Mouse (Mus musculus) bone marrow, adult 2 months (tissue): ENCODE measurements at regions not wholly inside any gene's neighbourhood (a gene's known extent, or its start where the extent isn't known, plus 50 kb on each side); places are given as distances from the start of the nearest gene placed in this dataset.

Source experiments
- H3K27ac ChIP-seq: fragments of 200-500 bp; 2 replicates; pipeline ENCODE4 v1.5.1; 2012; ENCODE audit warnings: low read depth, mild to moderate bottlenecking, control low read depth, inconsistent platforms, low read length; ENCODE audit not compliant: control insufficient read depth, poor library complexity, insufficient read depth
- H3K4me1 ChIP-seq: fragments of 200-500 bp; 2 replicates; pipeline ENCODE4 v1.6.1; 2011; ENCODE audit warnings: low read length; ENCODE audit not compliant: control insufficient read depth, insufficient read depth
- H3K4me3 ChIP-seq: fragments of 200-500 bp; replicated peaks from 2 replicates; pipeline ENCODE3; 2011; ENCODE audit warnings: mild to moderate bottlenecking, low read depth, low read length, control low read depth; ENCODE audit not compliant: control insufficient read depth
- CTCF ChIP-seq: fragments of 200-500 bp; IDR thresholded peaks from 2 replicates; pipeline ENCODE4 v1.5.1; 2011; ENCODE audit warnings: low read length, control low read depth; ENCODE audit not compliant: control insufficient read depth, insufficient read depth
- POLR2A ChIP-seq: fragments of 200-500 bp; IDR thresholded peaks from 2 replicates; pipeline ENCODE4 v1.6.1; 2011; ENCODE audit warnings: low read depth, mild to moderate bottlenecking, control low read depth, low read length, borderline replicate concordance; ENCODE audit not compliant: control insufficient read depth
- WGBS: fragments of 180-500 bp; shearing (Covaris S2); methylation state at CpG from one replicate; pipeline ENCODE4 v1.1.7; 2018; 5-methylcytosine and 5-hydroxymethylcytosine counted together

GRCm38 (mm10) chr4:124396566-124397283 is 213.9 kb downstream of the 3100002H09Rik start:
- Histone ChIP-seq H3K4me1 (no peaks in the 10 kb centered on the region), H3K4me3 (no peak overlapping the region), H3K27ac (no peak overlapping the region)
- WGBS = 51% methylated on average over 13 of the region's 13 CpGs
- TF ChIP-seq CTCF (no peak), POLR2A (no peak)

GRCm38 (mm10) chr4:124395966-124396395 is 214.6 kb downstream of the 3100002H09Rik start:
- no peak for TF ChIP-seq CTCF
- TF ChIP-seq POLR2A = no peak
- 73% methylated on average over 7 of the region's 7 CpGs for WGBS
- Histone ChIP-seq H3K4me3 (no peak overlapping the region), H3K27ac (no peak overlapping the region), H3K4me1 (no peaks in the 10 kb centered on the region)

- TF ChIP-seq POLR2A (no peak), CTCF (no peak)
- WGBS = 85% methylated on average over 14 of the region's 14 CpGs
- no peaks in the 10 kb centered on the region for H3K4me1 ChIP-seq
- no peak overlapping the region for H3K27ac ChIP-seq
- no peak overlapping the region for H3K4me3 ChIP-seq
Measured at GRCm38 (mm10) chr4:124395069-124395965, 215.3 kb downstream of the 3100002H09Rik start.

DNA sequence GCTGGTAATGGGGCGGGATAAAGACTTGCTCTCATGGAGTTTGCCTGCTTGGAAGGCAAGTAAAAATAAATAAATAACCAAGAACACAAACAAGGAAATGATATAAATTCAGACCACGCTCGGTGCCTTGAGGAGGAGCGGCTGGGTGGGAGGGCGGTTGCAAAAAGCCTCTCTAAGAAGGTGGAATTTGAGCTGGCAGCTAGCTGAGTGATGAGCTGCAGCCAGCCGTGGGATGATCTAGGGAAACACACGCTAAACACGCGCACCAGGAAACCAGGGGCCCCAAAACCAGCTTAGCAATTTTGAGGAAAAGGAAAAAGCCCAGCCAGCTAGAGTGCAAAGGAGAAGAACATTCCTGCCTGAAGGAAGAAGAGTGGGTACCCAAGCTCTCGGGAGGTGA is 217.0 kb downstream of the 3100002H09Rik start:
- WGBS = 60% methylated on average over 10 of the region's 10 CpGs
- H3K4me1 ChIP-seq = no peaks in the 10 kb centered on the region
- TF ChIP-seq POLR2A = no peak
- no peak for TF ChIP-seq CTCF
- no peak overlapping the region for H3K27ac ChIP-seq
- no peak overlapping the region for H3K4me3 ChIP-seq

DNA sequence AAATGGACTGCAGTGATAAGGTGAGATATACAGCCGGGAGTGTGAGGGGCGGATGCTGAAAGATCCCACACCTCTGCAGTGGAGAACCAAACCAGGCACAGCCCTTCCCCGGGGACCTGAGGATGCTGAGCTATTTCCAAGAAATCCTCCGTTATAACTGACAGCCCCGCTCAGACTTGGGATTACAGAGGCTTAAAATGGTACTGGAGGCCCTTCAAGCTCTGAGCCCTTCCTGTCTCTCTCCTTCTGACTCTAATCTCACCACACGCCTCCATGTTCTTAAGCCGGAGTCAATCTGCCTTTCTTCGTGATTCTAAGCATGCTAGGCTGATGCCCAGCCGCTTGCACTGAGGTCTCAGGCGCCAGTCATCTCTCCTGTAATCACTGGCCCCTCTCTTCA is 221.5 kb downstream of the 3100002H09Rik start:
- Histone ChIP-seq H3K4me1 (no peaks in the 10 kb centered on the region), H3K4me3 (no peak overlapping the region), H3K27ac (no peak overlapping the region)
- no peak for TF ChIP-seq POLR2A
- TF ChIP-seq CTCF = no peak
- 71% methylated on average over 10 of the region's 10 CpGs for WGBS

DNA sequence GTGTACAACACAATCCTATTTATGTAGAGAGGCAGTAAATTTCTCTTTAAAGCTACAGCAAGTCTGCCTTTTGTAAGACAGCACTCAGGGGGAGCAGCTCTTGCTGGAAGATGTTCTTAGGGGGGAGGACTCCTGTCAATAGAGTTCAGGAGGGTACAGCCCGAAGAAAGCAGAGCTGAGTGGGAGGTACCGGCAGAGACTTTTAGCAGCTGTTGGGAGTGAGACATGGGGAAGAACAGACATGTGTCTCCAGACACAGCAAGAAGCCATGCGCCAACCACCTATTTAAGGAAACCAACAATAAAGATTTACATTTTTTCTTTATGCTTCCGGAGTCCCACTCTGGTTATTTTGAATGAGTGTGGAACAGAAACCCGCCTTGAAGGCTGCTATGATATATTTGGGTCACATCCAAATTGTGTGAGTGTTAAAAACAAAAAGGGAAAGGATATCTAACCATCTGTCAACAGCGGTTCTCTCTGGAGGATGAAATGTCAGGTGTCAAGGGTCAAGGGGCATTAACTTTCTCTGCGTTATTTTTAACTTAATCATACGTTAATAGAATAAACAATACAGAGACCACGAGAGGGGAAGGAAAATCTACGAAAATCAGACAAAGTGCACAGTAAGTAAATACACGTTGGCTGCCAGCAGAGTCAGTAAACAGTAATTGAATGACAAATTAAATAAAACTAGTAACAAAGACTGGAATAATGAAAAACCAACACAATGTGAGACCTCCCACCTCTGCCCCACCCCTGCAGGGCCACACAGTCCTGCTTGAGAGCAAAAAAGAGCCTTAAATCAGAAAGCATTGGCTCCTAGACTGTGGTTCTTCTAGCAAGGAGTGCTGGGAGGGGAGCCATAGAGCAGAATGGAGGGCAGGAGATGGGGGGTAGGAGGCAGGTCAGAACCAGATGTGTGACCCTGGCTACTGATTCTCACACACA is 225.2 kb downstream of the 3100002H09Rik start:
- Histone ChIP-seq H3K4me1 (no peaks in the 10 kb centered on the region), H3K27ac (no peak overlapping the region), H3K4me3 (no peak overlapping the region)
- 68% methylated on average over 11 of the region's 11 CpGs for WGBS
- TF ChIP-seq POLR2A = no peak
- TF ChIP-seq CTCF = no peak

DNA sequence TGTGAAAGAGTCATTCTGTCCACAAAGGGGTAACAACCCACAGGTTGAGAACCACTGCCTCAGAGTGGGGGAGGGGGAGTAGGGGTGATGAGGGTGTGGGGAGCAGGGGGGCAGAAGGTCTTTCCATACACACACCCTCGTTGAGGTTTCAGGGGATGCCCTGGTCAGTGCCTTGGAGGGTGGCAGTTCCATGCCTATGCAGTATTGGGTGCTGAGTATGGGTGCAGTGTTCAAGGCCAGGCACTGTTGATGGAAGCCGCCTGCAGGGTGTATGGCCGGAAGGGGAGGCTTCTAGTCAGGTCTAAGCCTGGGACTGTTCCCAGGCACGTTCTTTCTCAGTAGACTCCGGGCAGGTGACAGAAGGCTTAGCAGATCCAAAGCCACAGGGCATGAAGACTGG is 234.1 kb downstream of the 3100002H09Rik start:
- WGBS = 57% methylated on average over 5 of the region's 5 CpGs
- H3K4me3 ChIP-seq = no peak overlapping the region
- H3K27ac ChIP-seq = no peak overlapping the region
- H3K4me1 ChIP-seq = no peaks in the 10 kb centered on the region
- TF ChIP-seq POLR2A (no peak), CTCF (no peak)

GRCm38 (mm10) chr4:124375581-124375980 is 235.0 kb downstream of the 3100002H09Rik start:
- TF ChIP-seq POLR2A (no peak), CTCF (no peak)
- Histone ChIP-seq H3K4me1 (no peaks in the 10 kb centered on the region), H3K27ac (no peak overlapping the region), H3K4me3 (no peak overlapping the region)
- WGBS = 65% methylated on average over 6 of the region's 6 CpGs
